Mouse (Mus musculus): ENCODE data around the gene Pdzd8. TPM values are rescaled to one million over a fixed set of nuclear protein-coding genes. Genes with fewer than 3 reads are reported as not detected.

The Pdzd8 gene
- polyA plus RNA-seq, 1 experiment = 7.3 TPM

DNA sequence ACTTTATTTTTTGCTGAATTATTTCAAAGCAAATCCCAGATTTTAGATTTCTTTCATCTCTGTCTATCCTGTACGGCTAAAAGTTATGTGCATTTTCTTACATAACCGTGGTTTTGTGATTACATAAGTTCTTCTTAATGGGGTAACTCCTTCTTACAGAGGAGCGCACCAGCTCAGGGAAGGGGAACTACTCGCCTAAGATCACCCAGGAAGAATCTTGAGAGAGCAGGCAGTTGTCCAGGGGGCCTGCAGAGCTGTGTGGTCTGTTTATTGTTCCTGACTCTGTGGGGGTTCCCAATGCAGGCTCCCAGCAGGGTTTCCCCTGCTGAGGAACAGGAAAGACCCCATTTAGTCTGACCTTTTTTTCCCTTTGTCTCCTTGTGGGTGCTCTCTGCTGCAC is 27.3 kb upstream of the Pdzd8 start:
- H3K27me3 ChIP-seq (ENCODE audit: control insufficient read depth, insufficient read depth, insufficient read length) = no peaks in the 10 kb centered on the region
- no peaks in the 10 kb centered on the region for H3K79me3 ChIP-seq (ENCODE audit: low read depth)
- H3ac ChIP-seq (ENCODE audit: control insufficient read depth, insufficient read length, low read depth) = no peak overlapping the region
- TF ChIP-seq MYOD1 (IDR thresholded peaks at IDR 0.05; ENCODE audit: control insufficient read depth, insufficient read length, low read depth) = no peak
- no peak for TF ChIP-seq CEBPB (IDR thresholded peaks at IDR 0.05; ENCODE audit: low read depth)
- no peak for TF ChIP-seq CTCF (IDR thresholded peaks at IDR 0.05; ENCODE audit: control insufficient read depth, insufficient read depth, insufficient read length)
- no peak for TF ChIP-seq FOSL1 (IDR thresholded peaks at IDR 0.05; ENCODE audit: insufficient read depth, low read length, poor library complexity, severe bottlenecking)
- TF ChIP-seq MAX (IDR thresholded peaks at IDR 0.05) = no peak
- no peak for TF ChIP-seq USF1 (IDR thresholded peaks at IDR 0.05; ENCODE audit: low read depth)
- TF ChIP-seq MYOG (IDR thresholded peaks at IDR 0.05; ENCODE audit: control insufficient read depth, extremely low read depth, insufficient read length) = no peak
- H3K4me3 ChIP-seq (ENCODE audit: insufficient read depth, poor library complexity, severe bottlenecking) = no peak overlapping the region
- no peaks in the 10 kb centered on the region for H3K36me3 ChIP-seq (ENCODE audit: control insufficient read depth, insufficient read depth)
- no peaks in the 10 kb centered on the region for H3K79me2 ChIP-seq (ENCODE audit: control insufficient read depth, insufficient read depth)

DNA sequence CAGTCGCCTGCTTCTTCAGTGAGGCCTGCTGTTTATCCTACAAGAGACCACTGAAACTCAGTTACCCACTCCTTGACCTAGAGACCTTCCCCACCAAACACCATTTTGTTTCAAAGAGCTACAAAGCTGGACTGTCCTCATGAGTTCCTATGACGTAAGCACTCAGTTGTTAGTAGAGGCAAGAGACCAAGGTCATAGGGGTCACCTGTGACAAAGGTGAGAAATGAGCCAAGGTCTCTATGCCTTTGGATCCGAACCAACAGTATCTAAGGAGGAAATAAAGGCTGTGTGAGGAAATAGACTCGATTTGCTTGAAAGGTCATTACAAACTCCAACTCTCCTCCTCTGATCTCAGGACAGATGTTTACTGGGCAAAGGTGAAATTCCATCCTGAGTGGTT is 25.4 kb upstream of the Pdzd8 start:
- Histone ChIP-seq H3ac (ENCODE audit: control insufficient read depth, insufficient read length, low read depth) (no peak overlapping the region), H3K79me3 (ENCODE audit: low read depth) (no peaks in the 10 kb centered on the region), H3K36me3 (ENCODE audit: control insufficient read depth, insufficient read depth) (no peaks in the 10 kb centered on the region), H3K27me3 (ENCODE audit: control insufficient read depth, insufficient read depth, insufficient read length) (no peaks in the 10 kb centered on the region), H3K4me3 (ENCODE audit: insufficient read depth, poor library complexity, severe bottlenecking) (no peak overlapping the region), H3K79me2 (ENCODE audit: control insufficient read depth, insufficient read depth) (no peaks in the 10 kb centered on the region)
- TF ChIP-seq MYOD1 (IDR thresholded peaks at IDR 0.05; ENCODE audit: control insufficient read depth, insufficient read length, low read depth) = no peak
- TF ChIP-seq MYOG (IDR thresholded peaks at IDR 0.05; ENCODE audit: control insufficient read depth, extremely low read depth, insufficient read length) = no peak
- TF ChIP-seq CTCF (IDR thresholded peaks at IDR 0.05; ENCODE audit: control insufficient read depth, insufficient read depth, insufficient read length) = no peak
- TF ChIP-seq USF1 (IDR thresholded peaks at IDR 0.05; ENCODE audit: low read depth) = no peak
- no peak for TF ChIP-seq CEBPB (IDR thresholded peaks at IDR 0.05; ENCODE audit: low read depth)
- no peak for TF ChIP-seq MAX (IDR thresholded peaks at IDR 0.05)
- no peak for TF ChIP-seq FOSL1 (IDR thresholded peaks at IDR 0.05; ENCODE audit: insufficient read depth, low read length, poor library complexity, severe bottlenecking)

DNA sequence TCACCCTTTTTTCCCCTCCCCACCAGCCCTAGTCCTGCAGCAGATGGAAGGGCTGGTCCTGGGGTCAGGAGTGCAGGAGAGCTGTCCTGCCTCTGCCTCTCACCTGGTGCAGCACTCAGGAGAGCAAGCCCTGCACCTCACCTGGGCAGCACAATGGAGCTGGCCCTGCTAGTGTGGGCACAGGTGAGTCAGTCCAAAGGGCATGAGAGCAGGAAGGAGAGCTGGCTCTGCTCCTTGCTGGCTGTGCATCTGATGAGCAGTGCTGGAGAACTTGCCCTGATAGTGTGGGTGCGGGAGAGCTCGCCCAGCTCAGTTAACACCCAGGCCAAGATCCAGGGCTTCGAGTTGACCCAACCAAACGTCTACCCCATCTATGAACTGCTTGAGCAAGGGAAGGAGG is 22.3 kb upstream of the Pdzd8 start:
- no peak overlapping the region for H3K4me3 ChIP-seq (ENCODE audit: insufficient read depth, poor library complexity, severe bottlenecking)
- peaks cover 6% of the 10 kb centered on the region for H3K27me3 ChIP-seq (ENCODE audit: control insufficient read depth, insufficient read depth, insufficient read length)
- no peaks in the 10 kb centered on the region for H3K79me3 ChIP-seq (ENCODE audit: low read depth)
- H3K79me2 ChIP-seq (ENCODE audit: control insufficient read depth, insufficient read depth) = no peaks in the 10 kb centered on the region
- TF ChIP-seq MAX (IDR thresholded peaks at IDR 0.05) (no peak), CEBPB (IDR thresholded peaks at IDR 0.05; ENCODE audit: low read depth) (no peak), FOSL1 (IDR thresholded peaks at IDR 0.05; ENCODE audit: insufficient read depth, low read length, poor library complexity, severe bottlenecking) (no peak), USF1 (IDR thresholded peaks at IDR 0.05; ENCODE audit: low read depth) (no peak), MYOD1 (IDR thresholded peaks at IDR 0.05; ENCODE audit: control insufficient read depth, insufficient read length, low read depth) (no peak), CTCF (IDR thresholded peaks at IDR 0.05; ENCODE audit: control insufficient read depth, insufficient read depth, insufficient read length) (no peak), MYOG (IDR thresholded peaks at IDR 0.05; ENCODE audit: control insufficient read depth, extremely low read depth, insufficient read length) (no peak)
- H3ac ChIP-seq (ENCODE audit: control insufficient read depth, insufficient read length, low read depth) = no peak overlapping the region
- H3K36me3 ChIP-seq (ENCODE audit: control insufficient read depth, insufficient read depth) = no peaks in the 10 kb centered on the region

DNA sequence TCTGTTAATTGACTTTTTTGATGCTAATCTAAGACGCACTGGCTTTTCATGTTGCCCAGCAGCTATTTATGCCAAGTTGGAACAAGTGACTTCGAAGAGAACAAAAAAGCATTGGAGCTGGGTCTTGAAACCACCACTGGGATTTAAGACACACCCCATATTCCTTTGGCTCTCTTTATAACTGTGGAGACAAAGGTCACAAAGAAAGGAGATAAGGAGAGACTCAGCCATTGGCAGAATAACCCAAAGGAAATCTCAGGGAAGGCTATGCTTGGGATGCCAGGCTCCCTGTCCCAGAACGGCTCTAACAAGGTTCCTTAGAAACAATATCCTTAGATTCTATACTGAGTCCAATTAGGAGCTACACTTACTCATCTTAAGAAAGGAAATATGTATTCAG is 21.1 kb upstream of the Pdzd8 start:
- H3ac ChIP-seq (ENCODE audit: control insufficient read depth, insufficient read length, low read depth) = no peak overlapping the region
- no peak for TF ChIP-seq MYOG (IDR thresholded peaks at IDR 0.05; ENCODE audit: control insufficient read depth, extremely low read depth, insufficient read length)
- no peak for TF ChIP-seq MAX (IDR thresholded peaks at IDR 0.05)
- no peak for TF ChIP-seq CEBPB (IDR thresholded peaks at IDR 0.05; ENCODE audit: low read depth)
- no peak for TF ChIP-seq MYOD1 (IDR thresholded peaks at IDR 0.05; ENCODE audit: control insufficient read depth, insufficient read length, low read depth)
- no peak for TF ChIP-seq CTCF (IDR thresholded peaks at IDR 0.05; ENCODE audit: control insufficient read depth, insufficient read depth, insufficient read length)
- TF ChIP-seq FOSL1 (IDR thresholded peaks at IDR 0.05; ENCODE audit: insufficient read depth, low read length, poor library complexity, severe bottlenecking) = no peak
- TF ChIP-seq USF1 (IDR thresholded peaks at IDR 0.05; ENCODE audit: low read depth) = no peak
- no peaks in the 10 kb centered on the region for H3K79me2 ChIP-seq (ENCODE audit: control insufficient read depth, insufficient read depth)
- H3K4me3 ChIP-seq (ENCODE audit: insufficient read depth, poor library complexity, severe bottlenecking) = no peak overlapping the region
- no peaks in the 10 kb centered on the region for H3K36me3 ChIP-seq (ENCODE audit: control insufficient read depth, insufficient read depth)
- no peaks in the 10 kb centered on the region for H3K79me3 ChIP-seq (ENCODE audit: low read depth)
- H3K27me3 ChIP-seq (ENCODE audit: control insufficient read depth, insufficient read depth, insufficient read length) = peaks cover 10% of the 10 kb centered on the region

DNA sequence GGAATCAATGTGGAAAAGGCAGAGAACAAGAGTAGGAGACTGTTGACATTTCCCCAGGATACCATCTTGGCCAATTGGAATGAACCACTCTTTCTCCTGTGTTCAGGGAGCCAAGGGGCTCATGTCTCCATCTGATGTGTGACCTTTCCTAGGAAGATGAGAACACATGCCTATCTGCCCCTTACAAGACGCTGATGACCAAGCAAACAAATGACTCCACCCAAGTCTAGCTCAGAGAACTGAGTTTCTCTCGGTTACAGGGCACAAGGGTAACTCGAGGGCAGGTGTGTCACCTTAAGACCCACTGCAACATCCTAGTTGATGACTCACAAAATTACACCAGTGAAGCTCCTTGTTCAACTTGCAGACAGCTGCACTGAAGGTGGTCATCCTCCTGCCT is 18.1 kb upstream of the Pdzd8 start:
- no peaks in the 10 kb centered on the region for H3K36me3 ChIP-seq (ENCODE audit: control insufficient read depth, insufficient read depth)
- TF ChIP-seq CTCF (IDR thresholded peaks at IDR 0.05; ENCODE audit: control insufficient read depth, insufficient read depth, insufficient read length) (no peak), MAX (IDR thresholded peaks at IDR 0.05) (no peak), USF1 (IDR thresholded peaks at IDR 0.05; ENCODE audit: low read depth) (no peak), CEBPB (IDR thresholded peaks at IDR 0.05; ENCODE audit: low read depth) (no peak), MYOD1 (IDR thresholded peaks at IDR 0.05; ENCODE audit: control insufficient read depth, insufficient read length, low read depth) (no peak)
- H3K4me3 ChIP-seq (ENCODE audit: insufficient read depth, poor library complexity, severe bottlenecking) = no peak overlapping the region
- no peak overlapping the region for H3ac ChIP-seq (ENCODE audit: control insufficient read depth, insufficient read length, low read depth)
- H3K79me2 ChIP-seq (ENCODE audit: control insufficient read depth, insufficient read depth) = no peaks in the 10 kb centered on the region
- peaks cover 17% of the 10 kb centered on the region for H3K27me3 ChIP-seq (ENCODE audit: control insufficient read depth, insufficient read depth, insufficient read length)
- H3K79me3 ChIP-seq (ENCODE audit: low read depth) = no peaks in the 10 kb centered on the region

DNA sequence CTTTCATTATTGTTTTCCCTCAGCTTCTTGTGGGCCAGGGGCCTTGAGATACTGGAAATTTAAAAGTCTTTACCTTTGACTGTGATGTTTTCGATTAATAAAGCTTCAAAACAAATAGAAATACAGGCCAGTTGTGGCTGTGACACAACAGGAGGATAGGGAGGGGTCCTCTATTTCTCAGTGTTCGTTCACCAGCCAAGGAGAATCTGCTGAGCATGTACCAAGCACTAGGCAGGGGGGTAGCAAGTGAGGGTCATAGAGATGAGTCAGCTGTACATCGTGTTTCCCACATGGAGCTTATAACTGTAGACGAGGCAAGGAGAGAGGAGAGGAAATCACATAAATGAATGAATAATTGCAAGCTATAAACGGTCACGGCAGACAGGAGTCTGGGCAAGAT is 17.1 kb upstream of the Pdzd8 start:
- Histone ChIP-seq H3ac (ENCODE audit: control insufficient read depth, insufficient read length, low read depth) (no peak overlapping the region), H3K79me2 (ENCODE audit: control insufficient read depth, insufficient read depth) (no peaks in the 10 kb centered on the region), H3K4me3 (ENCODE audit: insufficient read depth, poor library complexity, severe bottlenecking) (no peak overlapping the region), H3K27me3 (ENCODE audit: control insufficient read depth, insufficient read depth, insufficient read length) (peaks cover 21% of the 10 kb centered on the region), H3K79me3 (ENCODE audit: low read depth) (no peaks in the 10 kb centered on the region), H3K36me3 (ENCODE audit: control insufficient read depth, insufficient read depth) (no peaks in the 10 kb centered on the region)
- TF ChIP-seq FOSL1 (IDR thresholded peaks at IDR 0.05; ENCODE audit: insufficient read depth, low read length, poor library complexity, severe bottlenecking) (no peak), MYOG (IDR thresholded peaks at IDR 0.05; ENCODE audit: control insufficient read depth, extremely low read depth, insufficient read length) (no peak), CEBPB (IDR thresholded peaks at IDR 0.05; ENCODE audit: low read depth) (no peak), USF1 (IDR thresholded peaks at IDR 0.05; ENCODE audit: low read depth) (no peak), MYOD1 (IDR thresholded peaks at IDR 0.05; ENCODE audit: control insufficient read depth, insufficient read length, low read depth) (no peak), CTCF (IDR thresholded peaks at IDR 0.05; ENCODE audit: control insufficient read depth, insufficient read depth, insufficient read length) (no peak), MAX (IDR thresholded peaks at IDR 0.05) (no peak)
